Mouse (Mus musculus) thymus, adult 18-20 months (tissue): ENCODE data around the gene Tmem178b.

Experiments used
- DNase-seq, 2 experiments: peaks; one replicate each; pipeline ENCODE4 v3.0.0; 2022; ENCODE audit warnings: mixed read lengths in 2 of 2

The Tmem178b gene

GRCm38 (mm10) chr6:39919011-39919709 is 46.1 kb downstream of the Tmem178b start:
- no peak for DNase-seq

- no peak for DNase-seq
Measured at GRCm38 (mm10) chr6:39926442-39926841, 53.4 kb downstream of the Tmem178b start.

- no peak for DNase-seq
Measured at GRCm38 (mm10) chr6:39936590-39936989, 63.5 kb downstream of the Tmem178b start.

GRCm38 (mm10) chr6:39940920-39941319 is 67.8 kb downstream of the Tmem178b start:
- DNase-seq: no peak

- no peak for DNase-seq
Measured at GRCm38 (mm10) chr6:39944854-39945253, 71.8 kb downstream of the Tmem178b start.

- no peak for DNase-seq
Measured at GRCm38 (mm10) chr6:39945670-39946440, 72.8 kb downstream of the Tmem178b start.

- no peak for DNase-seq
Measured at GRCm38 (mm10) chr6:39946601-39947000, 73.5 kb downstream of the Tmem178b start.

- DNase-seq: no peak
Measured at GRCm38 (mm10) chr6:39953951-39954350, 80.9 kb downstream of the Tmem178b start.

- DNase-seq: no peak
Measured at GRCm38 (mm10) chr6:39955211-39955610, 82.1 kb downstream of the Tmem178b start.

GRCm38 (mm10) chr6:39964606-39965005 is 91.5 kb downstream of the Tmem178b start:
- DNase-seq: no peak

- no peak for DNase-seq
Measured at GRCm38 (mm10) chr6:39970281-39970680, 97.2 kb downstream of the Tmem178b start.

- DNase-seq: no peak
Measured at GRCm38 (mm10) chr6:39978942-39979341, 105.9 kb downstream of the Tmem178b start.

GRCm38 (mm10) chr6:39990772-39991171 is 117.7 kb downstream of the Tmem178b start:
- no peak for DNase-seq

GRCm38 (mm10) chr6:39991922-39992321 is 118.9 kb downstream of the Tmem178b start:
- DNase-seq: no peak

GRCm38 (mm10) chr6:40006006-40006765 is 133.1 kb downstream of the Tmem178b start:
- no peak for DNase-seq

- no peak for DNase-seq
Measured at GRCm38 (mm10) chr6:40008166-40008907, 135.3 kb downstream of the Tmem178b start.

- no peak for DNase-seq
Measured at GRCm38 (mm10) chr6:40009718-40010117, 136.6 kb downstream of the Tmem178b start.

GRCm38 (mm10) chr6:40011066-40011465 is 138.0 kb downstream of the Tmem178b start:
- DNase-seq: no peak

- DNase-seq: no peak
Measured at GRCm38 (mm10) chr6:40011609-40012008, 138.5 kb downstream of the Tmem178b start.

- no peak for DNase-seq
Measured at GRCm38 (mm10) chr6:40013407-40013806, 140.3 kb downstream of the Tmem178b start.

- DNase-seq: no peak
Measured at GRCm38 (mm10) chr6:40015185-40015584, 142.1 kb downstream of the Tmem178b start.

- no peak for DNase-seq
Measured at GRCm38 (mm10) chr6:40015711-40016460, 142.8 kb downstream of the Tmem178b start.
